Mouse (Mus musculus) brain, adult 10 weeks (tissue): ENCODE results near the gene Yeats4. TPM values are rescaled to one million over a fixed set of nuclear protein-coding genes. Genes with fewer than 3 reads are reported as not detected.

ENCODE experiments used
- polyA plus RNA-seq: library from polyadenylated mRNA; stranded (reverse); fragments of 350-450 nt; fragmentation: Illumina TruSeq; extraction: RNeasy Lipid Tissue Mini Kit (QIAGEN cat#74804); gene quantifications from one replicate; pipeline ENCODE4 v1.2.3, GENCODE M21; 2015; ENCODE audit warnings: low read depth, low replicate concordance

Yeats4 gene
- 58.9 TPM for polyA plus RNA-seq

GRCm38 (mm10) chr10:117224102-117224990 lies at the start of gene Yeats4:
TSS of gene Yeats4 (minus strand) at chr10:117224507.

GRCm38 (mm10) chr10:117238603-117239002 lies 14.3 kb upstream of the Yeats4 start, which contains the start of gene 9530003J23Rik:
TSS of gene 9530003J23Rik (minus strand) at chr10:117238703.

Other genes with a start within 250 kb of the Yeats4 start
- 0.27 TPM for gene Best3, start 238.2 kb downstream of the Yeats4 start, polyA plus RNA-seq
- gene Lrrc10, start 179.2 kb downstream of the Yeats4 start, polyA plus RNA-seq = not detected
- 173 TPM for gene Cct2, start 160.7 kb downstream of the Yeats4 start, polyA plus RNA-seq
- gene Frs2, start 76.0 kb downstream of the Yeats4 start, polyA plus RNA-seq = 24.1 TPM
- not detected for gene 9530003J23Rik, start 14.2 kb upstream of the Yeats4 start, polyA plus RNA-seq
- gene Lyz2, start 57.8 kb upstream of the Yeats4 start, polyA plus RNA-seq = 24.1 TPM
- not detected for gene Lyz1, start 68.4 kb upstream of the Yeats4 start, polyA plus RNA-seq
- 58.2 TPM for gene Cpsf6, start 155.5 kb upstream of the Yeats4 start, polyA plus RNA-seq